Mouse (Mus musculus): ENCODE measurements at regions not wholly inside any gene's neighbourhood (a gene's known extent, or its start where the extent isn't known, plus 50 kb on each side); places are given as distances from the start of the nearest gene placed in this dataset.

DNA sequence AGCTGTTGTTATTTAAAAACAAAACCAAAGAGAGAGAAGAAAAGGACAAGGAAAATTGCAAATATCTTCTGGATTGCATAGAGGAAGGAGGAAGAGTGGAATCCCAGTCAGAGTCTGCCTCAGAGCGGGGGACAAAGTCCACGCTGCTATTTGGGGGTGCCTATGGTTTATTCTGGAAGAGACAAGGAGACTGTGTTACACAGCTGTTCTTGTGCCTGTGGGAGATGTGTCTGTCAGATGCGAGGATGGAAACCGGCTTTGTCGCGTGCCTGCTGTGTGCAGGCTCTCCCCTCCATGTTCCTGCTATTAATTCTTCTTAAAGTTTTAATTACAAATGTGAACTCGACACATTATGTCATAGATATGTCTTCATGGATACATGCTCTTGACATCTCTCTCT lies 582.7 kb upstream of the Nrp1 start:
- Histone ChIP-seq H3K27ac (ENCODE audit: poor library complexity, severe bottlenecking) (no peak overlapping the region), H3K4me1 (replicated peaks) (no peaks in the 10 kb centered on the region), H3K4me2 (no peak overlapping the region), H3K4me3 (no peak overlapping the region), H3K36me3 (no peaks in the 10 kb centered on the region), H3K9ac (no peak overlapping the region), H3K27me3 (replicated peaks) (no peaks in the 10 kb centered on the region), H3K9me3 (replicated peaks) (0 out of 2 replicates have a peak, but pooled peaks cover under 1% of the 10 kb centered on the region)
- ATAC-seq (ENCODE audit: insufficient number of reproducible peaks, low FRiP score): no peak
- 57% methylated on average over 7 of the region's 7 CpGs for WGBS

DNA sequence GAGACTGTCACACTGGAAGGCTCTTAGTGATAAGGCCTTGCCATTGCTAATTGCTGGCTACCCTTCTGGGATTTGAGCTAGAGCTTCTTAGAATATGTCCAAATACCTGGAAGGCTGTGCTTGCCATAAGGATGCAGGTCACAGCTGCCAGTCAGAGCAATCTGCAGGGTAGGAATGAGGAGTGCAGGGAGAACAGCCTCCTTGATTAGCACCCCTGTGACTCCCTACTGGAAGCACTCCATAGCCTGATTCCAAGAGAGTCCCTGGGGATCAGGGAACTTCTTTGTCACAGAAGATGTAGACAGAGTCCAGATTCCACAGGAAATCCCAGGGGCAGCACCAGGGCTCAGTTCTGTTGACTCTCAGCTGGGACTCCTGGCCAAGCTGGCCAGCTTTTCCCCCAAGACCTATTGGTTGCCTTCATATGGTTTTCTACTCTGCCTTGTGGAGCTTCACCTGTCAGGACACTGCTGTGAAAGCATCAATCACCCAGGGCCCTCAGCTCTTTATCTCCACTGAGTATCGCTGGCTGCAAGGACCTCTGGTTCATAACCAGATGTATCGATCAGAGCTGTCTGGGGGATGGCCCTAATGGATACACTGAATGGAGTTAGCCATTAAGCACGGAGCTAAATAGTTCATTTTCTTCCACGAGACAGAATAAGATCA lies 579.9 kb upstream of the Nrp1 start:
- no peak overlapping the region for H3K4me3 ChIP-seq
- no peak overlapping the region for H3K27ac ChIP-seq (ENCODE audit: poor library complexity, severe bottlenecking)
- peaks cover 1% of the 10 kb centered on the region; the same call in 1 of the 2 replicates for H3K4me1 ChIP-seq (replicated peaks)
- H3K9me3 ChIP-seq (replicated peaks): no peaks in the 10 kb centered on the region
- H3K9ac ChIP-seq: no peak overlapping the region
- ATAC-seq (ENCODE audit: insufficient number of reproducible peaks, low FRiP score): no peak
- 53% methylated on average over 4 of the region's 4 CpGs for WGBS
- no peaks in the 10 kb centered on the region for H3K27me3 ChIP-seq (replicated peaks)
- H3K36me3 ChIP-seq: no peaks in the 10 kb centered on the region
- H3K4me2 ChIP-seq: no peak overlapping the region

DNA sequence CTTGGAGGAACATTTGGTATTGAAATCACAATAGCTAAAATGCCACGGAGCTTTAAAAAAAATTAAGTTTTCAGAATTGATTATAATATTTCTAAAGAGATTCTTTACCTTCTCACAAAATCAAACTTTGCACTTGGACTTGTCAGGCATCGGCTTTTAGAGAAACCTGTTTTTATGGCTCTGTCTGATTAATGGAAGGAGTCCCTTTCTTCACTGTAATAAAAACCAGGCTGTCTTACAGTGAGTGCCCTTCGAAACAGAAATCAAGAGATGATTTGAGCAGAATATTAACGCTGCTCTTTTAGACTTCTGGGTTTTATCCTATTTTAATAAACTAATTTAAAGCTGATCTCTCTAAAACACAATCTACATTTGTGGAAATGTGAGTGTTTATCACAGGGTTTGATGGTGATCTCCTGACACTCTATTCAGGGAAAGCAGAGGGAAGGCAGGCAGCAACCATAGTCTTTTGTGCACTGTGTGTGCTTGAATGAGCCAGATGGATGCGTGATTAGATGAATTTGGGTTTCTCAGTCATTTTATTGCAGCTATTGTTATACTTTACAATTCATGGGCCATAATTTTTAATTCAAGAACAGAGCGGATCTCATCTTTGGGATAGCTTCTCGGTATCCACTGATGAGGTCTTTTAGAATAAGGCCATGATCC lies 579.2 kb upstream of the Nrp1 start:
- Histone ChIP-seq H3K9ac (no peak overlapping the region), H3K27me3 (replicated peaks) (no peaks in the 10 kb centered on the region), H3K27ac (ENCODE audit: poor library complexity, severe bottlenecking) (no peak overlapping the region), H3K4me3 (no peak overlapping the region), H3K9me3 (replicated peaks) (no peaks in the 10 kb centered on the region), H3K36me3 (no peaks in the 10 kb centered on the region), H3K4me1 (replicated peaks) (peaks cover 5% of the 10 kb centered on the region; the same call in 1 of the 2 replicates), H3K4me2 (no peak overlapping the region)
- 82% methylated on average over 7 of the region's 7 CpGs for WGBS
- ATAC-seq (ENCODE audit: insufficient number of reproducible peaks, low FRiP score): no peak

DNA sequence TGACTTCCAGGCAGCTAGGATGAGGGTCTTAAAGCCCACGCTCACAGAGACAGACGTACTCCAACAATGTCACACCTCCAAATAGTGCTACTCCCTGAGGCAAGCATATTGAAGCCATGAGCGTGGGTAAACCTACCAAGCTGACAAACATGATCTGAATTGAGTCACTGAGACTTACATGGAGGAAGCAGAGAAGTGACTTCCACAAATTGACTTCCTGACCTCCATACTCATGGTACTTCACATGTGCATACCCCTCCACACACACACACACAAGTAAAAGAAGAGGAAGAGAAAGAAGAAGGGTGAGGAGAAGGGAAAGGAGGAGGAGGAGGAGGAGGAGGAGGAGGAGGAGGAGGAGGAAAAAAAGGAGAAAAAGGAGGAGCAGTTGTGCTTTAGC lies 577.8 kb upstream of the Nrp1 start:
- no peak overlapping the region for H3K27ac ChIP-seq (ENCODE audit: poor library complexity, severe bottlenecking)
- H3K4me1 ChIP-seq (replicated peaks): peaks cover 5% of the 10 kb centered on the region; the same call in 1 of the 2 replicates
- ATAC-seq (ENCODE audit: insufficient number of reproducible peaks, low FRiP score): no peak
- H3K27me3 ChIP-seq (replicated peaks): no peaks in the 10 kb centered on the region
- no peak overlapping the region for H3K9ac ChIP-seq
- no peak overlapping the region for H3K4me3 ChIP-seq
- H3K9me3 ChIP-seq (replicated peaks): no peaks in the 10 kb centered on the region
- H3K4me2 ChIP-seq: no peak overlapping the region
- WGBS: 78% methylated on average over 3 of the region's 3 CpGs
- no peaks in the 10 kb centered on the region for H3K36me3 ChIP-seq

DNA sequence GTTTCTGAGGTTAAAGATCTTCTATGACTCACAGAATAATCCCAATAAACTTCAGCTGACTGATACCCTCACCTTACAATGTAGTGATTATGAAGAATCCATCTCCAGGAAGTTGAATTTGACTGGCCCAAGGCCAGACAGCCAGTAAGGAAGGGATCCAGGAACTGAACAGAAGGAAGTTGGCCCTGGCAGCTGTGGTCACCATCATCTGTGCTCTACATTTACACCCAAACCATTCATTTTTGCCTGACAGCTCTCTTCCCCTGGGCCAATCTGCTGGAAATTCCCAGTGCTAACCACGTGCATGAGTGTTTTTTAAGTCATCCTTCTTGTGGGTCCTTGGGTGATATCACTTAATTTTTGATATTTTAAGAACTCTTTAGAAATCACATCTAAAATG lies 577.4 kb upstream of the Nrp1 start:
- peaks cover 5% of the 10 kb centered on the region; the same call in 1 of the 2 replicates for H3K4me1 ChIP-seq (replicated peaks)
- H3K4me3 ChIP-seq: no peak overlapping the region
- H3K4me2 ChIP-seq: no peak overlapping the region
- no peaks in the 10 kb centered on the region for H3K27me3 ChIP-seq (replicated peaks)
- H3K9ac ChIP-seq: no peak overlapping the region
- no peak for ATAC-seq (ENCODE audit: insufficient number of reproducible peaks, low FRiP score)
- WGBS: 63% methylated on average over 1 of the region's 1 CpGs
- H3K27ac ChIP-seq (ENCODE audit: poor library complexity, severe bottlenecking): no peak overlapping the region
- H3K9me3 ChIP-seq (replicated peaks): no peaks in the 10 kb centered on the region
- no peaks in the 10 kb centered on the region for H3K36me3 ChIP-seq

DNA sequence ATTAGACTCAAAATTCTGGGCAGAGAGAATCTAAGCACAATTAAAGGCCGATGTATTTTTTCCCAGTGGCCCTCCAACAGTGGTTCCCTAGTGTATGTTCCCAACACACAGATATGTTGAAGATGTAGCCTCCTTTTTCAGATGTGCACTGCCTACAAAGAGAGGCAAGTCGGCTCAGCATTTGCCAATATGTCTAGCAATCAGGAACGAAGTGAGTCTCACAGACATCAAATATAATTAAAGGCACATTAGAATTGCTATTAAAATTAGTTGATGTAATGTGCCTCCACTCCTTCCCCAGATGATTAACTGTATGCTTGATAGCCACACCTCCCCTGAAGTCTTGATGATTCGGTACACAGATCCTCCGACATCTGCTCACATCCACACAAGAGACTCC lies 565.8 kb upstream of the Nrp1 start:
- no peaks in the 10 kb centered on the region for H3K9me3 ChIP-seq (replicated peaks)
- no peak overlapping the region for H3K4me2 ChIP-seq
- H3K9ac ChIP-seq: no peak overlapping the region
- H3K36me3 ChIP-seq: no peaks in the 10 kb centered on the region
- no peak overlapping the region for H3K4me3 ChIP-seq
- no peak for ATAC-seq (ENCODE audit: insufficient number of reproducible peaks, low FRiP score)
- WGBS: 88% methylated on average over 5 of the region's 5 CpGs
- no peaks in the 10 kb centered on the region for H3K27me3 ChIP-seq (replicated peaks)
- no peaks in the 10 kb centered on the region for H3K4me1 ChIP-seq (replicated peaks)
- H3K27ac ChIP-seq (ENCODE audit: poor library complexity, severe bottlenecking): no peak overlapping the region

DNA sequence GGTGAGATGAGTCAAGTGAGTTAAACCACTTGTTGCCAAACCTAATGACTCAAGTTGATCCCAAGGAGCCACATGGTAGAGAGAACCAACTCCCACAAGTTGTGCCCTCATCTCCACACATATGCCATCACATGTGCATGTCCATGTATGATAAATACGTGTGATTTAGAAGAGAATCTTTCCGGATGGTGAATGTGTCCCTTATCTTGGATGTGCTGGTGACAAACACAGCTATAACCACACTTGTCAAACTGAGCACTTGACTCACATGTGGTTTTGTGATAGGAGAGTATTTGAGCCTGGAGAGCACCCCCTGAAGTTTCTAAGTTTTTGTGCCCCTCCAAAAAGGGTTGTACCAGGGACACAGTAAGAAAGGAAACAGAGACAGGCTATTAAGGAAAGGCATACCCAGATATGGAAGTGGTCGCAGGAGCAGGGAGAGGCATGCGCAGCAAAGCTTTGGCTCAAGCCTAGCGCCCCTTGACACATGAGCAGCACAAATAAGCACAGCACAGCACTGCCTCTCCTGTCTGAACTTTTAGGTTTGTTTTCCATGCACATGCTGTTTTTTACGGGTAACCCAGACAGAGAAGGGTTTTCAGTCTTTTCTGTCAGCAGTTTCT lies 558.4 kb upstream of the Nrp1 start:
- Histone ChIP-seq H3K4me2 (no peak overlapping the region), H3K4me1 (replicated peaks) (peaks cover 4% of the 10 kb centered on the region), H3K9ac (no peak overlapping the region), H3K27me3 (replicated peaks) (no peaks in the 10 kb centered on the region), H3K36me3 (no peaks in the 10 kb centered on the region), H3K27ac (ENCODE audit: poor library complexity, severe bottlenecking) (no peak overlapping the region), H3K4me3 (no peak overlapping the region), H3K9me3 (replicated peaks) (no peaks in the 10 kb centered on the region)
- no peak for ATAC-seq (ENCODE audit: insufficient number of reproducible peaks, low FRiP score)
- WGBS: 49% methylated on average over 6 of the region's 6 CpGs

DNA sequence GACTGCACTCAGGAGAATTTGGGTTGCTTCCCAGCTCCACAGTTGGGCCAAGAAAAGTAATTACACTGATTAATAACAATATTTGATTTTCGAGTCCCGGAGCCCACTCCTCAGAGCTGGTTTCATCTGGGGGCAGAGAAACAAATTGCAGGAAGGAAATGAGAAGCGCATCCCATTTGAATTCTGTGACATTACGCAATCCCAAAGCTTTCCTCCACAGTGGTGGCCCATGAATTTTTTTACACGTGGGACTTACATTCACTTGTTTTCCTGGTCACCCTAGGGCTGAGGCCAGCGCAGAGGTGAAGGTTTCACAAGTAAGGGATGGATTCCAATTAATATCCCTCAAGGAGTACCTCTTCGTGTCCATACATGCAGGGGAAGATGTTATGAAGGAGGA lies 556.3 kb upstream of the Nrp1 start:
- Histone ChIP-seq H3K27me3 (replicated peaks) (no peaks in the 10 kb centered on the region), H3K27ac (ENCODE audit: poor library complexity, severe bottlenecking) (no peak overlapping the region), H3K9ac (no peak overlapping the region), H3K4me2 (no peak overlapping the region), H3K9me3 (replicated peaks) (no peaks in the 10 kb centered on the region), H3K4me1 (replicated peaks) (peaks cover 4% of the 10 kb centered on the region), H3K4me3 (no peak overlapping the region), H3K36me3 (no peaks in the 10 kb centered on the region)
- 68% methylated on average over 7 of the region's 7 CpGs for WGBS
- no peak for ATAC-seq (ENCODE audit: insufficient number of reproducible peaks, low FRiP score)

DNA sequence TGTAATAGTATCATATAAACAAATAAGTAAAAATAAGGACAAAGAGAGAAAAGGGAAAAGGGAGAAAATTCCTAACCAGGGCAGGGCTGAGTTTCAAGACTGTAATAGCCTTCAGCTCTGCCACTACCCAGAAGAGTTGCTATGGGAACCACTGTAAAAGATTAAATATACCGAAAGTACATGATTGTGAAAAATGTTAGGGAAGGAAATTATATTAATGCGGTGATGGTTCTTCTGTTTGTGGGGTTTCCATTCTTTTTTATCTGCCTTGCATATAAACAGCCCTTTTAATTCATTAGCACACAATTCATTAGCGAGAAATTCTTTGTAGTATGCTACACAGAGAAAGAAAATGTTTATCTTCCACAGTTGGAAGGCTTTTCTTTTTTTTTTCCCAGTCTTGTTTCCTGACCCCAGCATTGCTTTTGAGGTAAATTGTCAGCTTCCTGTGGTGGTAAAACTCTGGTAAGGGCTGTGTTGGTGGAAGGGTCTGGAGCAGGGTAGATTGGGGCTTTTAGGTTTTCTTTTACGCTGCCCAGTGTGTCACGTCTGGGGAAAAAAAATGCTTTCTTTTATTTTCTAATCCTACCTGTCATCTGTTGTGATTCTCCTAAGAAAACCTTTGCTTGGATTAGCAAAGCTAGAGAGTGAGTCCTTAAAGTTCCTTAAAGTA lies 555.6 kb upstream of the Nrp1 start:
- Histone ChIP-seq H3K4me2 (no peak overlapping the region), H3K36me3 (no peaks in the 10 kb centered on the region), H3K9ac (no peak overlapping the region), H3K27ac (ENCODE audit: poor library complexity, severe bottlenecking) (no peak overlapping the region), H3K27me3 (replicated peaks) (no peaks in the 10 kb centered on the region), H3K9me3 (replicated peaks) (no peaks in the 10 kb centered on the region), H3K4me3 (no peak overlapping the region), H3K4me1 (replicated peaks) (peaks cover 4% of the 10 kb centered on the region)
- ATAC-seq (ENCODE audit: insufficient number of reproducible peaks, low FRiP score): no peak
- whole genome bisulfite sequencing: 51% methylated on average over 5 of the region's 5 CpGs

DNA sequence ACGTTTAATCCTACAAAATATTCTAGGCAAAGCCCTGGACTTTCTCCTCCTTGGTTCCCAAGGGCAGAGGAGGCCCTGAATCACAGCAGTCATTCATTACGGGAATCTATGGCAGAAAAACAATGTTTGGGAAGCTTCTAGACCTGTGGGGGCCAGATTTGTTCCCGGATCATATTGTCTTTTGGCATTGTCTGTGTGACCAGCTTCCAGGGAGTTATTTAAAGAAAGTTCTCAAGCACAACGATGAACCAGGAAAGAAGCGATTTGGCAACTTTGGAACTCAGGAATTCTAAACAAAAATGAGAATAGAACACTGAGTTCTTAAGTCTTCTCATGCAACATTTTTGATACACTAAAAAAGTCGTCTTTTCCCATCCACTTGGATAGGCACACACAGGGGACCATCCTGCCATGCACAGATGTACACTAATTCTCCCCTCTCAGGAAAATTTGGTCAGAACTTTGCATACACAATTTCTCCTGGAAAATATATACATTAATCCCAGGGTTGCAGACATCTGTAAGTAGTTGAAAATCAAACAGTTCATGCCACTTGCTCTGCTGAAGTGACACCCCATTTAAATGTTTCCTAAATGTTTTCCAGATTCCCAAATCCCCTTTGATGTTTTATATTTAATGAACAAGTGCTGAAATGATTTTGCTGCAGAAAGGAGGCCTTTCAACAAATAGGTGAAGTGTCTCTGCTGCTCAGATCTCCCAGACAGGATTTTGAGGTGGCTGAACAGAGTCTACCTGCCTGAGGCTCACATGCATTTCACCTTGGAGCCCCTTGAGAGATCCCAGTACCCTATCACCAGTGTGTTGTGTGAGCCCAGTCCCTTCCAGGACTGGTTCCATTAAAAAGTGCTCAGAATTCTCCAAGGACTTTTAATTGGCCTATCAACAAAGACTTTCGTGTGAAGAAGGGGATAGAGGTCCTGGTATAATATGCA lies 548.9 kb upstream of the Nrp1 start:
- H3K36me3 ChIP-seq: no peaks in the 10 kb centered on the region
- no peak for ATAC-seq (ENCODE audit: insufficient number of reproducible peaks, low FRiP score)
- 69% methylated on average over 7 of the region's 7 CpGs for WGBS
- no peak overlapping the region for H3K4me3 ChIP-seq
- H3K27me3 ChIP-seq (replicated peaks): no peaks in the 10 kb centered on the region
- no peak overlapping the region for H3K27ac ChIP-seq (ENCODE audit: poor library complexity, severe bottlenecking)
- H3K9me3 ChIP-seq (replicated peaks): no peaks in the 10 kb centered on the region
- no peak overlapping the region for H3K9ac ChIP-seq
- no peaks in the 10 kb centered on the region for H3K4me1 ChIP-seq (replicated peaks)
- no peak overlapping the region for H3K4me2 ChIP-seq

All from heart, embryonic 12.5 days (tissue).